Mouse (Mus musculus) adipocyte (in vitro differentiated cells): Measurements from ENCODE around the gene Bad.
A peak's percentile ranks its signal among the peaks of the same experiment; 100 is the strongest.

ENCODE experiments used
- DNase-seq: peaks from one replicate; pipeline ENCODE4 v3.0.0-alpha.2; 2016; ENCODE audit warnings: low spot score

The Bad gene

DNA sequence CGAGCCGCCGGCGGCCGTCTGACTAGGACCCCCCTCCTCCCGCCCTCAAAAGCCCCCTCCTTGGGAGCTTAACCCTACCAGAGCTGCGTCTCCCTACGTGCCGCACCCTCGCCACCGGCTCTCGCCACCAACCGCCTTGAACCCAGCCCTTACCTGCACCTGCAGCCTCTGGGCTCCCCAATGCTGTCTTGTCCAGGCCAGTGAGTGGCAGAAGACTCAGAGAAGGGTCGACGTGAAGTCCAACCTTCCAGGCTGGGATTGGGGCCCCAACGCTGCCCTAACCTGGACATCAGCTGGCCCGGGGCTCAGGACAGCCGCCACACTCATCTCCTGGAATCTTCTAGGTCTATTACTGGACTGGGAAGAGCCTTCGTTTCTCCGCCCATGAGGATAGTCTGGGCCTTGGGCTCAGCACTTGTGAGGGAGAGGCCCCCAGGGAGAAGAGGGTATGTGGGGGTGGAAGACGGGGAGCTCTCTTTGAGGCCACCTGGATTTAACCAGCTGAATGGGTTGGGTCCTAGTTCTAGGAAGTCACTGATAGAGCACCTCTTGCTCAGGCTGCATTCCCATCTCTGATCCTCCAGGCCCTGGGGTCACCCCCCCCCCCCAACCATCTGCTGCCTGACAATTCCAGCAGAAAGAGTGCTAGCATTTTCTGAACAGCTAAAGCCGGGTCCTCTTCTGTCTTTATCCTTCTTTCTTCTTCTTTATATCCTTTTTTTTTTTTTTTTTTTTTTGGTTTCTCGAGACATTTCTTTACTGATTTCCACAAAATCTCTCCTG lies 7.3 kb upstream of the Bad start, which contains the start of gene Kcnk4:
TSS of gene Kcnk4 (minus strand) at position 321 of the 783 bp plus-strand sequence.
- no peak for DNase-seq

DNA sequence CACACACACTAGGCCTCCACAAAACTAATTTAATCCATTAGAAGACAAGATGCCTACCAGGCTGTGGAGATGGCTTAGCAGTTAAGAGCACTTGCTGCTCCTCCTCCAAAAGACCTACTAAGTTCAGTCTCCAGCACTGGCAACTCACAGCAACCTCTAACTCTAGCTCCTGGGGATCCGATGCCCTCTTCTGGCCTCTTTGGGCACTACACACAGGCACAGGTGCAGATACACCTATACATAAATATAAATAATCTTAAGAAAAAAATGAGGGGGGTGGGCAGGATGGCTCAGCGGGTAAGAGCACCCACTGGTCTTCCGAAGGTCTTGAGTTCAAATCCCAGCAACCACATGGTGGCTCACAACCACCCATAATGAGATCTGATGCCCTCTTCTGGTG lies 5.4 kb upstream of the Bad start:
- DNase-seq = no peak

DNA sequence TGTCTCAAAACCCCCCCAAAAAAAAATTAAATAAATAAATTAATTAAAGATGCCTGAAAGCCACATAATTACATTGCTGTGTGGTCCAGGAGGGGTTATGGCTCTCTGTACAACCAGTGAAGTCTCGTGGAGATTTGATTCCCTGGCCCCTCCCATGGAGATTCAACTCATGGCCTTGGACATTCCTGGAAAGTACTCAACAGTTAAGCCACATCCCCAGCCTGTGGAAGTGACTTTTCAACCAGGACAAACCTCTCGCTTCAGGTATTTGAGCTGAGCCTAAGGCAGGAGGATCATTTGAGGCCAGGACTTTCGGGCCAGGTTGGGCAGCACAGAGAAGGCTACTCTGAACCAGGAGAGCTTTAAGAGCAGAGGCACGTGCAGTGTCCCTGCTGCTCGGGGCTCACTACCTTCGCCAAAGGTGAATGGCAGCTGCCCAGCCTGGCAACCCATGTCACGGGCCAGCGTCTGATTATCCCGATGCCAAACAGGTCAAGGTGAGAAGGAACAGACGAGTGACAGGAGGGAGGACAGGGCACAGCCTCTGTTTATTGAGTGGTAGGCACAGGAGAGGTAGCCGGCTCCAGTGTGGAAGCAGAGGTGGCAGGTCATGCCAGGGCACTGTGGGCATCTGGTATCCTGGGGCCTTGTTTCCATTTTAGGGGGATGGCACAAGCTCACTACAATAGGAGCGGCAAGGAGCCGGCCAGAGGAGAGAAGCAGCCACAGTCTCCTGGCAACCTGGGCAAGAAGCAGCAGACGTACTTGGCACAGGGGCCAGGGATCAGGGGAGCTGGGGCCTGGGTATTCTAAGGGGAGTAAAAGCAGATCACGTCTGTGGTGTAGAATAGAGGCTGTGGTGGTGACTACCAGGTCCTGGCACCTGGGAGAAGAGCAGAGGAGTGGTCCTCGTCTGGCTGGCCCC lies 3.9 kb upstream of the Bad start:
- DNase-seq = no peak

DNA sequence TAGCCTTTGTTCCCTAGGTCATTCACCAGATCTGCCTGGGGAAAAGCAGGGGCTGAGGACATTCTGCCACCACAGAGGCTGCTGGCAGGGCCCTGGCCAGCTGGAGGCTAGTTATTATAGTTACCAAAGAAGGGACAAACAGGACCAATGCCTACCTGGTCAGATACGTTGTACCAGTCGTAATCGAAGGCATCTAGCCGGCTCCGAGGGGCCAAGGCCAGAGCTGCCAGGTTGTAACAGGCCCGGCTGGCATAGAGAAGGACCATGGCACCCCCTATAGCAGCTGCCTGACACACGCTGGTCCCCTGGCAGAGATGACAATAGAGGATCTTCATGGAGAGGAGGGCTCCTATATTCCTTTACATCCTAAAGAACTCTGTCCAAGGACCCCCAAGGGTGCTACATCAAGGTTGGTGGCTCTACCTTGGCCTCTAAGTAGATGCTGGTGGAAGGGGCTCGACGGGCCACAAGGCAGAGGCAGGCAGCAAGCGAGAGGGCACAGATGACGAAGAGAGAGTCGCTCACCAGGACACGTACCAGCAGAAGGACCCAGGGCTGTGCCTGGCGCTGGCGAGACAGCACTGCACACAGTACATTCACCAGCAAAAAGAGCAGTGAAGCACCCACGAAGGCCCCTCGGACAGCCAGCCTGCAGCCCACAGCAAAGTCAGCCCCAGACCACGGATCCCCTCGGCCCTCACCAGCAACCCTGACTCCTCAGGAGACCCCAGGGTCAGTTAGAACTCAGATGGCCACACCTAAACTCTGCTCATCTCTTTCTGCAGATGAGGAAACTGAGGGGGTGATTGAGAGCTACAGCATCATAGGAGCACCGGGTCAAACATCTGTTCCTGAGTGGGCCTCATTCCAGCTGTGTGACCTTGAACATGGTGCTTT lies 2.3 kb upstream of the Bad start:
- DNase-seq = no peak

DNA sequence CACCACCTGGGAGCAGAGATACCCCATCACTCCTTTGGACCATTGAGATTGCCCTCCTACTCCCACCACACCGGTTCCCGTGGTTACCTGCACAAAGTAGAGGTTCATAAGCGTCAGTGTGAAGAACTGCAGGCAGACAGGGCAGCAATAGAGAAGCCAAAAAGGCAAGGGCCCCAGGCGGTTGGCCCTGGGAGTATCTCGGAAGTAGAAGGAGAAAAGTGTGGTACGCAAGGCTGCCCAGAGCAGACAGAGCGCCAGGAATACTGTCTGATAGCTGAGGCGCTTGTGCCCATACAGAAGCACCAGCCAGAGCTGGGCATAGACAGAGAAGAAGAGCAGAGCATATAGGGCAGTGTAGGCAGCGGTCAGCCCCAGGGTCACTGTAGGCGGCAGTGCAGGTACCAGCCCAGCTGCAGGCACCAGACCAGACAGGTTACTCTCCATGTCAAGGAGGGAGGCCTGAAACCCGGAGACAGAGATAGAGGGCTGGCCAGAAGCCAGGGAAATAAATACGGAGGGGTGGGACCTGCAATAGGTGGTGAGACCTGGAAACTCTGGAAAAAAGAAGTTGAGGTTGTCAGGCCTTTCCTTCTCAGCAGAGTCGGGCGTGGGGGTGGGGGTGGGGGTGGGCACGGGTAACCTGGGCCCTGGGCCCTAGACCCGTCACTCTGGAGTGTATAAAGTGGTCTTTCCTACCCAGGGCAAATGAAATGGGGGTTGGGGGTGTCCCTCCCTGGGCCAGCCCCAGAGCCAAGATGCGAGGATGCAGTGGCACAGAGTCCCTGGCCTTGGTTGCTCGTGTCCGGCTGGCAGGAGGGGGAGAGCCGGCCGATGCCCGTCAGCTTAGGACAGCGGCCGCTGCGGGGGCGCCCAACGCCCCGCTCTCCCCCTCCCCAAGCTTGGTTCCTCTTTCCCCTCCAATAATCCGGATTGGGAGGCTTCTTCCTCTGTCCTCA lies 987 bp upstream of the Bad start:
- DNase-seq = no peak

DNA sequence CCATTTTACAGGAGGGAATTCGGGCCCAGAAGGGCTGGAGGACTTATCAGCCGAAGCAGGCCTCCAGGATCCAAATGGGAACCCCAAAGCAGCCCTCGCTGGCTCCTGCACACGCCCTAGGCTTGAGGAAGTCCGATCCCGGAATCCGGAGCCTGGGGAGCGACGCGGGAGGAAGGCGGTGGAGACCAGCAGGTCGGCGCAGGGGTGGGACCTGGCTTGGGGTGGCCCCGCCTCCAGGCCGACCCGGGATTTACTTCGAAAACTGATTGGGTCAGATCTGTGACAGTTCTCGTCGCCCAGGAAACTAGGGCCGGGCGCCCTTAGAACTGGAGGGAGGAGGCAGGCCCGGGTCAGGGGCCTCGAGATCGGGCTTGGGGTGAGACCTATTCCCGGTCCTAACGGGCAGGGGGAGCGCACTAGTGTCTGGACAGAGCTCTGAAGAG lies 609 bp downstream of the Bad start, which contains the start of gene Gpr137:
TSS of gene Gpr137 (minus strand) at position 232 of the 443 bp plus-strand sequence.
- peak; percentile 96 for DNase-seq

DNA sequence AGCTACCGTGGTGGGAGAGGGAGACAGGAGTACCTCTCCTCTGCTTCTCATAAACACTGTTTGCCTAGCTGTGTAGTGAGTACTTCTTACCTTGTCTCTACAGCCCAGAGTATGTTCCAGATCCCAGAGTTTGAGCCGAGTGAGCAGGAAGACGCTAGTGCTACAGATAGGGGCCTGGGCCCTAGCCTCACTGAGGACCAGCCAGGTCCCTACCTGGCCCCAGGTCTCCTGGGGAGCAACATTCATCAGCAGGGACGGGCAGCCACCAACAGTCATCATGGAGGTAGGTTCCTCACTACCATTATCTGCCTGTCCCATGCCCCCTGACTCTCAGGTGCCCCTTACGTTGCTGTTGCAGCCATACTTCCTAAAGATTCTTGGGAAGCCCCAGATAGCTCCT lies 1.1 kb downstream of the Bad start:
- no peak for DNase-seq

DNA sequence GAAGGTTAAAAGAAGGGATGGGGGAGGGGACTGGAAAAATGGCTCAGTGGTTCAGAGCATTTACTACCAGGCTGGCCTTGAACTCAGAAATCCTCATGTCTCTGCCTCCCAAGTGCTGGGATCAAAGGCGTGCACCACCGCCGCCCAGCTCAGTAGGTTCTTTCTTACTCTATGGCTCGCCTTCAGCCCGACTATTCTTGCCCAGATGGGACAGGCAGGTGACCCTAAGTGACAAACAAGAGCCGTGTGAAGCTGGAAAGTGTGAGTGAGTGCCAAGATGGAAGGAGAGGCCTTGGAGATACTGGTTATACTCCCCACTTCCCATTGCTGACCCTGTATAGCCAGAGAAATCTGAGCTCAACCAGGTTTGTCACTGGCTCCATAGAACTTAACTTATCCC lies 2.0 kb downstream of the Bad start:
- DNase-seq = no peak

DNA sequence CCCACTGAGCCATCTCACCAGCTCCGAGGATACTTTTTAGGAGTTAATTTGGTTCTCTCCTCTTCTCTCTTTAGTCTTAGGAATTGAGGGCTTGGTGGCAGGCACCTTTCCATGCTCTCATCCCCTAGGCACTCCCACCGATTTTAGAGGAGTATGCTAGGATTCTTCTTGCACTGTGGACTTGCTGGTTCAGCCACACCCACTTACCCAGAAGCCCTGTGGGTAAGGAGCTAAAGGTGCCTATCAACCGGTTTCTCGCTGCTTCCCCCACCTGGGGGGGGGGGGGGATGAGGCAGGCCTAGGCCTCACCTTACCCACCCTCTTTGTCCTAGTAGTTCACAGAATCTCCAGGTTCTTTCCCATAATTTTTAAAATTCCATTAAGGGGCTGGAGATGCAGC lies 6.1 kb downstream of the Bad start:
- DNase-seq = no peak

DNA sequence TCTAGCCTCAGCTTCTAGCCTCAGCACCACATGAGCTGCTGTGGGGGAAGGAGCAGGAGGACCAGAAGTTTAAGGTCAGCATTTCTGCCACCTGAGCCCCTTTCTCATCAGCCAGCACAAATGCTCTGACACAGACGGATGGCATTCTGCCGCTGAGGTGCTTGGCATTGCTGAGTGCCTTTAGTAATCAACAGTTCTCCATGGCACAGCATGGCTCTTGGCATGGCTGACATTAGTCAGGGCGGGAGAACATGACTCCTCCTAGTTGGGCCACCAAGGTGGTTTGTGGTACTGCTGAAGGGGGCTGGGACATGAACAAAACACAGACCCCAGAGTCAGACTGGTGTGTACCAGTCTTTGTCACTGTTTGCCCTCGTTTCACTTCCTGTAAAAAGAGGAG lies 6.5 kb downstream of the Bad start:
- no peak for DNase-seq

DNA sequence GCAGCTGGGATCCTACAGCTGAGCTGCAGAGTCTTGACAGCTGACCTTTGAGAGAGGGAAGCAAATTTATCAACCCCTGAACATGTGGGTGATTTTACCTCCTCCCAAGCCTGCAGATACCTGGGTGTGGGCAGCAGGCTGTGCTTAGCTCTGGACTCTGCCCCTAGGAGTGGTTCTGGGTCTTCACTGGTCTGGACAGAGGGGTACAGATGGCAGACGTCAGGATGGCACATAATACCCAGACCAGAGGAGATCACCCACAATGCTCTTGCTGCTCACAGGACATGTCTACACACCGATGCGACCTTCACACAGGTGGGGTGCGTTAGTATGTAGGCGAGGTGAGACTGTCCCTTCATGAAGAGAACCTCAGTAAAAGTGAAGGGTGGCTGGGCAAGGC lies 7.9 kb downstream of the Bad start:
- no peak for DNase-seq

DNA sequence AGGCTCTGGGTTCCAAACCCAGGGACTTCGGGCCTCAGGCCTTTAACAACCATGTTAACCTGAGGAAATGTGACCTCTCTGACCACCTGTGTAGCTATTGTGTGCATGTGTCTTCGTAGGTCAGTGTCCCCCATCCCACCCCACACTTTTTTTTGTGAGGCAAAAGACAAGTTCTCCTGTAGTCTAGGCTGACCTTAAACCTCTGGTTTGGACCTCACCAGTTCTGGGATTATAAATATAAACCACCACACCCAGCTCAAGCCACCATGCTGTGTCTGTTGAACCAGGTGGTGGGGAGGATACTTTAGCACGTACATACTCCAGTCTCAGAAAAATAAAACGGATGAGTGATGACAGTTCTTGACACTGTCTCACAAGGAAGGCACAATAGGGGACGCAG lies 8.3 kb downstream of the Bad start:
- no peak for DNase-seq

DNA sequence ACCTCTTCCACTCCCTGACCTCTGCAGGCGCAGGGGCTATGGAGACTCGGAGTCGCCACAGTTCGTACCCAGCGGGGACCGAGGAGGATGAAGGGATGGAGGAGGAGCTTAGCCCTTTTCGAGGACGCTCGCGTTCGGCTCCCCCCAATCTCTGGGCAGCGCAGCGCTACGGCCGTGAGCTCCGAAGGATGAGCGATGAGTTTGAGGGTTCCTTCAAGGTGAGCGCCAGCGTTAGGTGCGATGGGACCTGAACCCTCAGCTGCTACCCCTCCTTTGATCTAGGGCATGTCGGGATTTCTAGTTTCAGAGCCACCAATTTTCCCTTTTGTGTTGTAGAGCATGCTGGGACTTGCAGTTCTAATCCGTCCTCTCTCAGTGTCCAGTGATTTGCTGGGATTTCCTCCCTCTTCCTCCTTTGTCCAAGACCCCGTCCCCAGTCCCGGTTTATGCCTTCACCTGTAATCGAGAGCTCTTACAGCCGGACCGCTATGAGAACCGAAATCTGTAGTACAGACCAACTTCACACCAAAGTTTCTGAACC lies 9.0 kb downstream of the Bad start:
- DNase-seq = peak; percentile 75

DNA sequence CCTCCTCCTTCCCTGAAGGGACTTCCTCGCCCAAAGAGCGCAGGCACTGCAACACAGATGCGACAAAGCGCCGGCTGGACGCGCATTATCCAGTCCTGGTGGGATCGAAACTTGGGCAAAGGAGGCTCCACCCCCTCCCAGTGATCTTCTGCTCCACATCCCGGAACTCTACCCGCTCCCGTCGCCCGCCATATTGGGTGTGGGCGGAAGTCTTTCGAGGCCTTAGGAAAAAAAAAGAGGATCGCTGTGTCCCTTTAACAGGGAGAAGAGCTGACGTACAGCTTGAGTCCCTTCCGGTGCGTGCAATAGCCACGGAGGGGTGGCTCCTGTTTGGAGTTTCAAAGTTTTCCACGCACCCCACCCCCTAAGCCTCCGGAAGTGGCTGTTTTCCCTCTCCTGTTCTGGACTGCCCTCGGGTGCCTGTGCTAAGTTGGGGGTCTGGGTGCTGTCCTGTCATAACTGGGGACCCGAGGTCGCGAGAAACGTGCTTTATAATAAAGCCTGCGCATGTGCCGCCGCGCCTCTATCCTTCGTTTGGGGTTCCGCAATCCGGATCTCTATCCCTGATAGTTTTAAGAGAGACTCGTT lies 9.8 kb downstream of the Bad start:
- peak; percentile 98 for DNase-seq

DNA sequence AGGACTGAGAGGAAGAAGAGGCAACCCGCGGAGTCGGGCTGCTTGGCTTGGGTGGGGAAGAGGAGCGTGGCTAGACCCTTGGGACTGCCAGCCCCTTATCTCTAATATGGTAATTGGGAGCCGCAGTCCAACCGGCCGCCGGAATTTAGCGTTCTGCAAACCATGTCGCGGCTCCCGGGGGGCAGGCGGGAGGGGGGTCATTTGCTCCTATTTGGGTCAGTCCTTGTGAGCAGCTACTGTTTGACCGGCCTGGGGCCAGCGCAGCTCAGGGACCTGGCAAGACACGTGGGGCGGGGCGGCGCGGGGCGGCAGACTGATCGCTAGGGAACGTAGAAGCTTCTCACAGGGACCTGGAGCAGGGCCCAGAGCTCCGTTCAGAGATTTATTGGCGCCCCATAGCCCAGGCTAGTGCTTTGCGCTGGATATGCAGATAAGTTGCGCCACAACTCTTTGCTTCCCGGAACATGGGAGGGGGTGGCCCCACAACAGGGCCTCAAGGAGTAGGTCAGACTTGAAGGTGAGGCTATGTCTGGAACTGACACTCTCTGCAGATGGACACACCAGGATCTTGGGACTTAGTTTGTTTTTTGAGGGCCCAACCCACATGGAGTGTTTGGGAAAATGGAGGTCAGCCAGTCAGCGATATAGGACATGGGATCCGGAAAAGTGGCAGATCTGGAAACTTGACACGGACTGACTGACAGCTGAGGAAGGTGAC lies 10.5 kb downstream of the Bad start:
- peak; percentile 97 for DNase-seq

DNA sequence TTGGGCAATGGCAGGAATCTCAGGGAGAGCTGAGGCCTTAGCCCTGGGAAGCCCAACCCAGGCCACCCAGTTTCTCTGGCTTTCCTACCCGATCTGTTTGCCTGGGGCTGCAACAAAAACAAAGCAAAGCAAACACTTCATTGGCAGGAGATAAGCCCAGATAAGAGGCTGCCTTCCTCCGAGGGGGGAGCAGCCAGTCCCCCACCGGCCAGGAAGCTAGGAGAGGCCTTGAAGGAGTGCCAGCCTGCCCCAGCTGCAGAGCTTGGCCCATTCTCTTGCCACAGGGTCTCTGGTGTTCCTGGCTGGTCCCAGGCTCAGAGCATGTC lies 11.0 kb downstream of the Bad start:
- DNase-seq = no peak

DNA sequence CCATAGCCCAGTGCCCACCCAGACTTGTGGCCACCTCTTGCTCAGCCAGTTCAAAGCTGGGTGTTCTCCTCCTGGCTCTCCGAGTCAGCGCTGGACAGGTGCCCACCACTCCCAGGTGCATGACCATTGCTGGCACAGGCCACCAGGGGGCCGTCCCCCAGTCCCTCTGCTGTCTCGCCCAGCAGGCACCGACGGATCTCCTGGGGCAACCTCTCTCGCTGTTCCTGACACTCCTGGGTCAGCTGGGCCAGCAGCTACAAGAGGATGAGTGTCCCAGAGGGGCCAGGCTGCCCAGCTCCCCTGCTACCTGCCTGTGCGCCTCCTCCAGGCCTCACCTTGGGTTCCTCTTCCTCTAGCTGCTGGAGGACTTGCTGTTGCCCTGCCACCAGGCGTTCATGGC lies 12.4 kb downstream of the Bad start:
- DNase-seq = no peak

DNA sequence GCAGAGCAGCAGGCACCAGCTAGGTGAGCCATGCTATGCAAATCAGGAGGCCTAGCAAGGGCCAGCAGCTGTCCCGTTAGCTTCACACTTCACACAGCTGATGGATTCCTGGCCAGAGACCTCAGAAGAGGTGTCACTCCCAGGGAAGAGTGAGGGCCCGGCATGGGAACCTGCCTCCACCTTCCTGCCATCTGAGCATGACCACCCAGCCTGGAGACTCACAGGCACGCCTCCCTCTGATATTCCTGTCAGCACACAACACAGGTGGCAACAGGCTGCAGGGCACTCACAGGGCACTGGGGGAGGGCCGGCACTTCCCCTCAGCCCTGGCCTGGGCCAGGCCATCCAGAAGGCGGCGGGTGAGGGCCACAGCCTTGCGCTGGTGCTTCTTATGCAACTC lies 13.8 kb downstream of the Bad start:
- DNase-seq = no peak

DNA sequence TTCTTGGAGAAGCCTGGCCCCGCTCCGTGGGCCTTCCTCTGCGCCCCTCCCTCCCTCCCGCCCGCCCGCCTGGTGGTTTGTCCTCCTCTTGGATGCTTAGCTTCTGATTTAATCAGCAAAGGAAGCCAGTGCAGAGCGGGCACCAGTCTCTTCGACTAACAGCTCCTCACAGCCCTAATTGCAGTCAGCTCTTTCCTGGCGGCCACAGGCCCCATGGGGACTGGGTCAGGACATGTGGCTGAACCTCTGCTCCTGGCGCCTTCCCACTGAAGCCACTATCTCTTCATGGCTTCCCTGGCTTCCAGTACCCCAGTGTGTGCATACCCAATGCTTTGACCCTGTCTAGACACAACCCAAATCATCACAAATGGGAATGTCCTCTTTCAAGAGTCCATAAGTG lies 14.8 kb downstream of the Bad start:
- no peak for DNase-seq
